Mouse (Mus musculus): Measurements from ENCODE around the gene Gm48552.
A peak's percentile ranks its signal among the peaks of the same experiment; 100 is the strongest.

Gene Gm48552

DNA sequence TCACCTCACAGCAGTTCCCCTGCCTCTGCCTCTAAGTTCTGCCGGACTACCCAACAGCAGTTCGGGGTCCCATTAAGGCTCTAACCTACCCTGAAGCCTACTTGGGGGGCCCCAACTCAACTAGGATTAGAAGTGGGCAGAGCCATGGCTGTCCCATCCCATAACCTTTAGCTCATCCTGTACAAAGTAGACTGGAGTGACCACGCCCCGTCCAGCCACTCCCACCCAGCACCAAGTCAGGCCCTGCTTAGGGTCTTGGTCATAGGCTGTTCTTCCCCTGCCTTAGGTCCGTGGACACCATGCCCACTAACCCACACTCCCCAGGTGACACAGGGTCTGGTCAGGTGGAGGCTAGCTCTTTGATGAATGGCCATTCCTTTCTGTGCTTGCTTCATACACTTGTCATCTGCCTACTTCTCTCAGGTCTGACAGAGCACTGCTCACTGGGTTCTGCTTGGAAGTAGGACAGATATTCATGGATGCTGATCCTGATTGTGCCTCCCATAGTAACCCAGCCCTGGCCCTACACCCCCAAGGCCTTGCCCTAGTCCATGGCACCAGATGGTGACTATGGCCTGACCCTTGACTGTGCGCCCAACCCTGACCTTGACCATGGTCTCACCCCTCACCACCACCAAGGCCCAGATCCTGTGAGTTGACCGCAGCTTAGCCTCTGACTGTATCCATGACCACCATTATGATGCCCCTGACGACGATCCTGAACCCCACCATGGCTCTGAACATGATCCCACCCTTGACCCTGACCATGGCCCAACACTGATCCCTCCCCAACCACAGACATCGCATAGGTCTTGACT lies 30.5 kb downstream of the Gm48552 start:
- no peak for DNase-seq (ENCODE audit: low spot score)

DNA sequence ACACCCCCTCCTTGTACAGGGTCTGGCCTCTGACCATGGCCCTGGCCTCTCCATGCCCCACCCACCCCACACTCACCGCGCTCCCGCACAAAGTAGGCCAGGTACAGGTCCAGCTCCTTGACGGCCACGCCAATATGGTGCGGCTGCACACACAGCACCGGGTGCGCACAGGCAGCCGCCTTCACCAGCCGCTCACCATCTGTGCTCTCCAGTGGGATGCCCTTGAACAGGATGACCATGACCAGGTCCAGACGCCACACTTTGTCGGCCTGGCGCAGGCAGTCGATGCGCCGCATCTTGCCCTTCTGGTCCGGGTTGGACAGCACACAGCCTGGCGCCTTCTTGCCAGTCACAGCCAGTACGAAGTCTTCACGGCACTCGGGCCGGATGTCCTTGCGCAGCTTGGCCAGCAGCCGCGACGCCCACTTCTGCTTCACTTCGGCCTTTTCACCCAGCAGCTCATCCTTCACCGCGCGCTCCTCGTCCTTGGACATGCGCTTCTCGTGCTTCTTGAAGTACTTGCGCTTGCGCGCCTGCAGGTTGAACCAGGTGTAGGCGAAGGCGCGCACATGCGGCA lies 31.5 kb downstream of the Gm48552 start:
- DNase-seq (ENCODE audit: low spot score): no peak

DNA sequence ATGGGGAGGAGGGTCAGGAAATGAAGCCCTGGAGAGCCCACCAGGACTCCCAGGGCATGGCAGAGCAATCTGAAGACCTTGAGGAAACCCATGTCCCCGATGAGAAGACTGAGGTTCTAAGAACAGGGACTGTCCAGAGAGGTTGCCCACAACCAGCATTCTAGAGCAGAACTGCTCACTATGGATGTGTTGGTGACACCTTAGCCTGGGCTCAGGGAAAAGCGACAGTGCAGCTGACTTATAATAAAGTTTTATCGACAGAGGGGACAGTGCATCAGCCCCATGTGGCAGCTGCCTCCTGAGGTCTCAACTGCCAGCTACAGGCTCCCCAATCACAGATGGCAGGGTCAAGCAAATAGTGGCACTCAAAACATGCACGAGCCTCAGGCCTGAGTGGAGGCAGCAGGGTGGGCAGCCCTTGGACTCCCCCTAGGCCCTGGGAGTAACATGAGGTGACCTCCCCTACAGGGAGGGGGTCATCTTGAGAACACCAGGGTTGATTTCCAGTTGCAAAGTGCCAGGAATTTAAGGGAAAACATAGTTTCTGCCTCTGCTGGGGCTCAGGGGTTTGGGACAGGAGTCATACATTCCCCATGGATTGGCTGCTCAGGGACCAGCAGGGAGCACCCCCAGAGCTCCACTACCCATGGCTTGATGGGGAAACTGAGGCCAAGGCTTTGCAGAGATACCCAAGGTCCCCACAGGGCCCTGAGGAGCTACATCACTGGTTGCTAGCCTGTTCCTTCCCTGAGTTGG lies 32.4 kb downstream of the Gm48552 start:
- no peak for DNase-seq (ENCODE audit: low spot score)

DNA sequence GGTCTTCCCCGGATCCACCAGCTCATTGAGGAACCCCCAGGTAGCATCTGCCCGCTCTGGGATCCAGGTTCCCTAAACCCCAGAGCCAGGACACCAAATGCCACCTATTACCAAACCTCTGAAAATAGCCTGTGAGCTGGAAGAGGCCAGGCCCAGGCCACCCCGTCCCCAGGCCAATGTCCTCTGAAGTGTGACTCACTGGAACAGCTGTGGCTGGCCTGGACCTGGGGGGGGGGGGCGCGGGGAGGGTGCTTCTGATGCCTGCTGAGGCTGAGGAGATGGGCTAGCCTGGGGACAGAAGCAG lies 32.9 kb downstream of the Gm48552 start:
- DNase-seq (ENCODE audit: low spot score): no peak

DNA sequence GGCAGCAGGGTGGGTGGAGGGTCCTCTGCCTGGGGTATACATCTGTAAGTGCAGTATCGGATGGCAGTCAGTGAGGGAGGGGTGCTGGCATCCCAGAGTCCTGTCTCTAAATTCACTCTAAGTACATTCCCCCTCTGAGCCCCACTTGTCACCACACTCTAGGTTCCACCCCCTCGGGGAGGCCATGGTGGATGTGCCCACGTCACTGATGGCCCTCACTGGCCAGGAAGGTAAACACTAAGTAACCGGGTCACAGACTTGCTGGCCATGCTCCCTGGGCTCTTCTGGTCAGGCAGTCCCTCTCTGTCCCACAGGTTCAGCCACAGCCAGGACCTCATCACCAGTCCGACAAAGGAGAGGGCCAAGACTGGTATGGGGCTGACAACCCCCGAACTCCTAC lies 33.4 kb downstream of the Gm48552 start:
- DNase-seq (ENCODE audit: low spot score): no peak

DNA sequence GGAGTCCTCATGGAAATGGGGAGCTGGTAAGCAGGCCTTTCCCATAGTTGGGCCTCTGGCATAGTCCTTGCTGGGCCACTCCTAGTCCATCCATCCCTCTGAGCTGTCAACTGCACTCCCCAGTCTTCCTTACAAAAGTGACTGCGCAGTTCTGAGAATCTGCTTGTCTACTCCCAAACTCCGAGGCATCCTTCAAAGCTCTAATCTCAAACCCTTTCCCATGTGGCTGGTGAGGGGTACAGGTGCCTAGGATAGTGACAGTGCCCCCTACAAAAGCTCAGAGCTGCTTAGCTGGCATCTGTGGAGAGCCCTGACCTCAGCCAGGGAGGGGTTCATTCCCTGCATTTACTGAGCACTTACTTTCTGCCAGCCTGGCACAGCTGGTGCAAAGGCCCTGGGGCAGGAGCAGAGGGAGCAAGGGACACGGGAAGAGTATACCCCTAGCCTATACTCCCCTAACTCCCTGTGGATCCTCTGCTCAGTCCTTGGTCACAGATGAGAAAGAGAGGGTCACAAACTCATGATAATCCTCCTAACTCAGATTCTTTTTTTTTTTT lies 33.9 kb downstream of the Gm48552 start:
- no peak for DNase-seq (ENCODE audit: low spot score)

DNA sequence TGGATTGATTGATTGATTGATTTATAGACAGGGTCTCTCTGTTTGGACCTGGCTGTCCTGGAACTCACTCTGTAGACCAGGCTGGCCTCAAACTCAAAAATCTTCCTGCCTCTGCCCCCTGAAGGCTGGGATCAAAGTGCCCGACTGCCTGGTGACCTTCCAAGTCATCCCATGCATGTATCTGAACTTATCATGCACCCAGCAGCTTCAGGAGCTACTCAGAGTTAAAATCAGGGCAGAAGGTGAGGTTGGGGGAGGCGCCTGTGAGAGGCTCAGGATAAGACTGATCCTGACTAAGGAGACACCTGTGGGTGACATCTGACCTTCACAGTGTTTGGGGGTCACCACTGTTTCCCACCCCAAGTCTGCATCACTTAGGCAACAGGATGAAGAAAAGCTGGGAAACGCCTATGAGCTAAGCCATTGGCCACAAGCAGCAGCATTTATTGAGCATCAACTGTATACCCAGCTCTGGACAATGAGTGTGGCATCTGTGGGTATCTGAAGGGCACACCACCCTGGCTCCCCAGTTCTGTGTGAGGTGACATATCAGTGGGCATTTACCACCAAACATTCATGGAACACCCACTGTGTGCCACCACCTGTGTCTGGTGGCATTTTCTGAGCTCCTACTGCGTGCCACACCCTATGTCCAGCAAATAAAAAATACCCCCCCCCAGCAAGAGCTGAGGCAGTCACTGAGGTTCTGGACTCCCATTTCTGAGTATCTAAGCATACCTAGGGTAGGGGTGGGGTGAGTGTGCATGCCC lies 34.9 kb downstream of the Gm48552 start:
- DNase-seq (ENCODE audit: low spot score): no peak

DNA sequence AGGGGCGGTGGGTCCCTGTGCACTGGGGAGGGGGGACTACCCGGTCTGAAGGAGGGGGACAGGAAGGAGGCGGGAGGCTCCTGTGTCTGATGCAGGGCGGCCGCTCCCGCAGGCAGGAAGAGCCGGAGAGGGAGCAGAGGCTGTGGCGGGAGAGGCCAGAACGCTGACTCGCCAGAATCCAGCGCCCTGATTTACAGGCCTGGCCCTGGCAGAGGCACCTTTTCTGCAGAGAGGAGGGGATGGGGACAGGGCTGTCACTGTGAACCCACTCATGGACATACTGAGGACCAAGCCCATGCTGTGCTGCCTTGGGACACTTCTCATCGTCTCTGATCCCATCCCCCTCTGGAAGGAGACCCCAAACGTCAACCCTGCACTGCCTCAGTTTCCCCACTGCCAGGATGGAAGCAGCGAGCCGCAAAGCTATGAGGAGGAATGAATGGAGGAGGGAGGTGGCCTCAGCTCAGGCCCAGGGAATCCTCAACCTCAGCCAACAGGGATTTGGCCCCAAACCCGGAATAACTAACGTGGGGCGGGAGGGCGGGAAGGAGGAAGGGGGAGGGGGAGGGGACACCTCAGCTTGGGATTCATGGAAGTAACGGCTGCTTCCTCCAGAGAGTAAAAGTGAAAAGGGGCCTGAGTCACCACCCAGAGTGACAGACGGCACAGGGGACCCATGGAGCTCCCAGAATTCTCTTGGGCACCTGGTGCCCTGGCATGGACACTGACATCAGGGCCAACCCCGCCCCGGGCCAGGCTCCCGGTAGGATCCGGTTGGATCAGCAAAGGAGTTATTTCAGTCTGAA lies 35.6 kb downstream of the Gm48552 start:
- peak; percentile 81 for DNase-seq (ENCODE audit: low spot score)

DNA sequence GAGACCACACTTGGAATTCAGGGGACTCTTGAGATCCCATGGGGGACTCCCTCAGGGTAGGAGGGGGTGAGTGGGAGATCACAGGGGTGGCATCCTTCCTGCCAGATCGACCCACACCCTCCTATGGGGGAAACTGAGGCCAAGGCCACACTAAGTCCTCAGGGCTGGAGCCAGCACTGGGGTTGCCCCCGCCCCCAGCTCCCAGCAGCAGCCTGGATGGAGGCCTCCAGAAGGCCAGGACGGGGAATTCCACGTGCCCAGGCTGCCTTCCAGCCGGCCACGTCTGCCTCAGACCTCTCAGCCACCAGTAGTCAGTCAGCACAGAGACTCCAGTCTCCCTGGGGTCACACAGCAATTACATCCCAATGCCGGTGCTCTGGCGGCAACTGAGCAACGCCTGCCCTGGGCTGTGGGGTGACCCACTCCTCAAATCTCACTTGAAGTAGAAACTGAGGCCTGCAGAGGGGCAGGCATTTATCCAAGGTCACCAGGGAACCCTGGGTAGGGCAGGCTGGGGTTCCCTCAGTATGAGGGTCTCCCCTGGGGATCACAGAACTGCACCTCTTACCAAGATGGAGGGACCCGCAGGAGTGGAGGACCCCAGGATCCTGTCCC lies 36.5 kb downstream of the Gm48552 start:
- peak; percentile 80 for DNase-seq (ENCODE audit: low spot score)

DNA sequence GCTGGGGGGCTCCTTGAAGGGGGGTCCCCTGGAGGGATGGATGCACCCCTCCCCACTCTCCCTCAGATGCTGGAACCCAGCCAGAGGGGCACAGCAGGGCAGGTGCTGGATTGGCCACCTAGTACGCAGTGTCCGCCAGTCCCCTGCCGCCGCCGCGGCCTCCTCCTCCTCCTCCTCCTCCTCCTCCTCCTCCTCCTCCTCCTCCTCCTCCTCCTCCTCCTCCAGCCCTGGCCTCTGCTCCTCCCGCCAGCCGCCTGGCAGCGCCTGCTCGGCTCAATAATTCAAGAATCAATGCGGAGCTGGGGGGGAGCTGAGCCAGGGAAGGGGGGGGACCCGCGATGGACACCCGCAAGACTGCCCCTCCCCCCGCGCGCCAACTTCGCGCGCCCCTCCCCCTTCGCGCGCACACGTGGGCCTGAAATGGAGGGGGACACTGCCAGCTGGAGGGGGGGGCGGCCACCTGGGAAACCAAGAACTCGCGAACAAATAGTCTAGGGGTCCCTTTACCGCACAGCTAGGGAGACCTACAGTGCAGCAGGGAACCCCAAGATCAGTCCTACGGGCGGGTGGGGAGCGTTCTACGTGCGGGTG lies 37.4 kb downstream of the Gm48552 start:
- no peak for DNase-seq (ENCODE audit: low spot score)

DNA sequence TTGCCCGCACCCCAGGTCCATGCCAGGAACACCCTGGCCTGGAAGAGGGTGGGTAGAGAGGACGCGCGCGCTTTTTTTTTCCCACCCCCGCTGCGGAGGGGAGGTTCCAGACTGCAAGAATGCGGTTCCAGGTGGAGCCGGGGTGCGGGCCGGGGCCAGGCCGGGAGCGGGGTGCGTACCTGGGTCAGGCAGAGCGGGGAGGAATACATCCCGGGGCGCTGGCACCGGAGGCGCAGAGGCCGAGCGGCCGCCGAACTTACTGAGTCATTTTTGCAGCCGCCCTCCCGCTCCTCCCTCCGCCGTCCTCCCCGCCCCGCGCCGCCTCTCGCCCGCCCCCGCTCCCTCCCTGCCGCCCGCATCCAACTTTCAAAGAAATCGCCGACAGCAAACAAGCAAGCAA lies 38.1 kb downstream of the Gm48552 start:
- DNase-seq (ENCODE audit: low spot score): peak; percentile 39

DNA sequence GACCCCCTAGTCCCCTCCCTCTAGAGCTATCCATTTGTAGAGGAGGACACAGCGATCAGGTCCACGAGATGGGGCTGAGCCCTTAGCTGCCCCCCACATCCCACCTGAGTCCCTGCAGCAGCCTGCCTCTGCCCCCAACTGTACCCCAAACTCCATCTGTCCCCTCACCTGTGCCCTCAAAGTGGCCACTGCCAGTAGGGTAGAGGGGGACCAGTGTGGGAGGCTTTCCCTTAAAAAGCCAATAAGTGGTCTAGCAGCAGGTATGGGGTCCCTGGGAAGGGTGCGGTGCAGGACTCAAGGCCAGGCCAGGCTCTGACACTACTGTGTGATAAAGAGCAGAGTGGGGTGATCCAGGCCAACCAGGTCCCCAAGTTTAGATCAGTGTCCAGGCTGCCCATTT lies 38.5 kb downstream of the Gm48552 start:
- no peak for DNase-seq (ENCODE audit: low spot score)

DNA sequence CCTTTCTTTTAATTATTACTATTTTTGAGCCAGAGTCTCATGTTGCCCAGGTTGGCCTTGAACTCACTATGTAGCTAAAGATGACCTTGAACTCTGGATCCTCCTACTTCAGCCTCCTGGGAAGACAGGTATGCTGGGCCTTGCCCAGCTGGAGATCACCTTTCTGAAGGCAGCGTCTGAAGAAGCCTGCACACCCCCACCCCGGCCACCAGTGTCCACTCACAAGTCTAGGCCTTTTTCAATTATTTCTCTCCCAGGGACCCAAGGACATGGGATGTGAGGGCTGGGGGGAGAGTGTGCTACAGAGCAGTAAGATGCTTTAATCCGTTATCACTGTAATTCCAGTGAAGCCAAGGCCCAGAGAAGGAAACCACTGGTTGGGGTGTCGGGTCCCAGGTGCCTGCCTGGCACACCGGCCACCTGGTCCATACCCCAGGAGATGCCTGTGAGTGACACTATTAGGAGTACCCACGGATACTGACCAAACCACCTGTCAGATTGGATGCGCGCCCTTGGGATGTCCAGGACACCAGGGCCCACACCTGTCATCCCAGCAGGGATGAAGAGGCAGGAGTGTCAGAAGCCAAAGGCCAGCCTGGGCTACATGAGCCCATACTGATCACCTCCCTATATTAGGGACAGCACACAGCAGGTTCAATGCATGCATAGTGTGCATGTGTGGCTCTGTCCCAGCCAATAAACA lies 39.1 kb downstream of the Gm48552 start:
- DNase-seq (ENCODE audit: low spot score): no peak

DNA sequence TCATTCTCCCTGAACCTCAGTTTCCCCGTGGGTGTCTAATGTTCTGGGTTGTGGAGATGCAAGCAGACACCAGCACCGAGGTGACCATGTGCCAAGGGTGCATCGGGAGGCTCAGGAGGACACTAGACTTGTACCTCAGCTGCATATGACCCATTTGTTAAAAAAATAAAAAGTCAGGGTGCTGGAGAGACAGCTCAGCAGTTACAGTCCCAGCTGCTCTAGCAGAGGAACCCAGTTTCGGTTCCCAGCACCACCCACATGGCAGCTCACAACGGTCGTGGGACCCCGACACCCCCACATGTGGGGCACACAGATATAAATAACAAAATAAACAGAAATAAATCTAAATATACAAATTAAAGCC lies 39.7 kb downstream of the Gm48552 start:
- no peak for DNase-seq (ENCODE audit: low spot score)

DNA sequence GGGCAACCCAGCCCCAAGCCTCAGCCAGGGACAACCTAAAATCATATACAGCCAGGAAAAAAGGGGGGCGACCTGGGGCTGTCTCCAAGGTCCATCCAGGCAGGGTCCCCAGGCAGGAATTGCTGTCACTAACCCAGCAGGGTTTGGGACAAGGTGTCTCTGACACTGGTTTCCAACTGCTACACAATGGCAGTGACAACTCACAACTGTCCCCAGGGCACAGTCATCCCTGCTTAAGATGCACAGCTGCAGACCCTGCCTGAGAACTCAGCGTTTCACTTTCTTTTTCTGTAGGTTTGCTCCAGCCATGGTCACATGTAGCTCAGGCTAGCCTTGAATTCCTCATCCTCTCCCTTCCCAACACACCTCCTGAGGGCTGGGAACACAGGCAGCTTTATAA lies 40.3 kb downstream of the Gm48552 start:
- DNase-seq (ENCODE audit: low spot score): no peak

DNA sequence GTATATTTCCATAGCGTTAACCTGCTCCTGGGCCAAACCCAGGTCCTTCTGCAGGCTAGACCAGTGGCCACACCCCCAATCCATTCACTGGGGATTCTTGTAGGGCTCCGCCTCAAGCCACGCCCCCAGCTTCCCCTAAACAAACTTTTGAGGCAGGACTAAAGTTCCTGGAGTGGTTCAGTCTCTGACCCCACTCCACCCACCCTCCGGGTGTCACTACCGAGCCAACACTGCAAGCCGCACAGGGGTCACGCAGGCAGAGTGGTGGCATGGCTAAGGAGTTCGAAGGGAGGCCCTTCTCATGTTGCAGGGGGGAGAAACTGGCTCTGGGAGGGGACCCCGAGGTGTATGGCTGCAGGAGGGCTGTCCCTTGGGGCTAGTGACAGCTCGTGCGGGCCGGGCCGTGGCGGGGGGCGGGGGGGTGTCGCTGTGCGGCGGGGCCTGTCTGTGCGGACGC lies 40.8 kb downstream of the Gm48552 start:
- peak; percentile 85 for DNase-seq (ENCODE audit: low spot score)

DNA sequence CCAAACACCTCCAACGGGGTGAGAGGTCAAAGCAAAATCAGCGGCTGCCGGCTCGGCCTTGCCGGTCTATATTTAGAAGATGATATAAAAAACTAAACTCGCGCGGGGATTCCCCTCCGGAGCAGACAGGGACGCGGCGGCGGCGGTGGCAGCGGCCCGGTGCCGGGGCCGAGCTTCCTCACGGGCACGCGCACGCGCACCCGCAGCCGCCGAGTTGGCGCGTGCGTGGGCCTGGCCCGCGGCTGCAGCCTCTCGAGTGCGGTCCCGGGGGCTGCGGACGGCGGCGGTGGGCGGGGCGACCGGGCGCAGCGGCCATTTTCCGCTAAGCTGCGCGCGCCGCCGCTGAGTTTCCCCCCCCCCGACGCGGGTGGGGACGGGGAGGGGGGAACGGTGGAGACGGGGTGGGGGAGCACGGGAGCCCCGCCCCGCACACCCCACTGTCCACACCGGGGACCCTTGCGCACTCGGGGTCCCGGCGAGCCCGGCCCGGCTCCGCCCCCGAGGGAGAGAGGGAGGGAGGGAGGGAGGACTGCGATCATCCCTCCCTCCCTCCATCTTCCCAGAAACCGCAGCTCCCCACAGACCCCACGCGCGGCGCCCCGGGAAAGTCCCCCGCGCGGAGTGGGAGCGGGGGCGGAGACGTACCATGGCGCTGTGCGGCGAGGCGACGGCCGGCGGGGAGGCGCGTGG lies 41.5 kb downstream of the Gm48552 start:
- peak; percentile 73 for DNase-seq (ENCODE audit: low spot score)

DNA sequence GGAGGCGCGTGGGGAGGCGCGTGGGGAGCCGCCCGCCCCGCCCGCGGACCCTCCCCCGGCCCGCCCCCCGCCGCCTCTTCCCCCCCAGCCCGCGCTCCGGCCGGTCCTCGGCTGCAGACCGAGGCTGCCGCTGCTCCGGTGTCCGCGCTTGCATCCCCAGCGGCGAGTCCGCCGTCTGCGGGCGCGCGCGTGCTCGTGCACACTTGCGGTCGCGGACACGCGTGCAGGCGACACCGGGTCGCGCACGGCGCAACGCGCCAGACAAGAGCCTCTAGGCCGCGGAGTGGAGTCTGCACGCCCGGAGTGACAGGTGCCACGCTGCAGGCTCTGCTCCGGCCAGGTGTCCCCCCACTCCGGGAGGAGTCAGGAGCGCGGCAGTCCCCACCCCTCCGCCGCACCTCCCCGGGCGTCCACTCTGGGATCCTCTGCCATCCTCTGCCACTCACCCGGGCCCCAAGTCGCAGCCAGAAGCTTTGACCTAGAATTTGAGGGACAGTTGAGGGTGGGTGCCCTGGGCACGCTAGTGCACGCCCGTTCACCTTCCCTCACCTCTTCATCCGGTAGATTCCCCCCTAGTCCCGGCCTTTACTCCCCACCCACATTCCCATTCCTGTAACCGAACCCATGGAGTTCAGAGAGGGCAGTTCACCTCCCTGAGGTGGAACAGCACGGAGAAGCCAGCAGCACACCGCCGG lies 42.2 kb downstream of the Gm48552 start:
- no peak for DNase-seq (ENCODE audit: low spot score)

All from adipocyte (in vitro differentiated cells).